Mouse (Mus musculus): ENCODE measurements around the gene C1d.

DNA sequence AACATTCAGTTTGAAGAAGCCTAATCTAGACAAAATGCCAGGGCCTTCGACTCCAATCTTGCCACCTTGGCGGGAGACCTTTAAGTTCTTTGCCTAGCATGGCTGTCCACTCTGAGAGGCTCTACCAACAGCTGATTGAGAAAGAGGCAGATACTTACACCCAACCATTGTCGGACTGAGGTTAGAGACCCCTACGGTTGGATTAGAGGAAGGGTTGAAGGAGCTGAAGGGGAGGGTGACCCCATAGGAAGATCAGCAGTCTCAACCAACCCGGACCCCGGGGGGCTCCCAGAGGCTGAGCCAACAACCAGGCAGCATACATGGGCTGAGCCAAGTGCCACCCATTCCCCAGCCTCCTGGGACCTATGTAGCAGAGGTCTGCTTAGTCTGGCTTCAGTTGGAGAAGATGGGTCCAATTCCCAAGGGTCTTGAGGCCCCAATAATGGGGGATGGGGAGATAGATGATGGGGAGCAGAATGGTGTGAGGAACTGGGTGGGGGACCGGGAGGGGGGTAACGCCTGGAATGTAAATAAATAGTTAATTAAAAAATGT is 490 bp upstream of the C1d start:
- TF ChIP-seq CTCF (IDR thresholded peaks at IDR 0.05; ENCODE audit: borderline replicate concordance, insufficient read depth, low read length) (no peak), POLR2A (IDR thresholded peaks at IDR 0.05; ENCODE audit: low read depth, low read length) (no peak)
